Mouse (Mus musculus): Measurements from ENCODE around the gene Chka.
A peak's percentile ranks its signal among the peaks of the same experiment; 100 is the strongest.

DNA sequence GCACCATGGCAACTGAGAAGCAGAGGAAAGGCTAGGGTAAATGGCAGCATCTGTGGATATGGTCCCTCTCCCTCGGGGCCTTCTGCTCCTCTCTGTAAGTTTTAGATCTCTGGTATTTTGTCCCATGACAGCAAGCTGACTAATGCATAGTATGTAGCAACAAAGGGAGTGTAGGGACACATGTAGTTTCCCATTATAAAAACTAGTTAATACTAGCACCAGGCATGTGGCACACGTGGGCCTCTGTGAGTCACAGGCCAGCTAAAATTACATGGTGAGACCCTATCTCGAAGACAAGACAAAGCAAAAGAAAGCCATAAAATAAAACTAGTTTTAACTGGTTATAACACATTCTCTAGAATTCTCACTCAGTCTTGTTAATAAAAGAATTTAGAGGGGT lies 12.6 kb upstream of the Chka start:
- TF ChIP-seq MYOD1 (IDR thresholded peaks at IDR 0.05; ENCODE audit: control insufficient read depth in 1 of 3, insufficient read length in 2 of 3, low read depth in 2 of 3), result no peak
- TF ChIP-seq POLR2A (IDR thresholded peaks at IDR 0.05; ENCODE audit: insufficient read length, low read depth), result no peak
- no peak for TF ChIP-seq TCF12 (IDR thresholded peaks at IDR 0.05; ENCODE audit: insufficient read depth, poor library complexity, severe bottlenecking)
- TF ChIP-seq MAX (IDR thresholded peaks at IDR 0.05; ENCODE audit: low read depth), result peak; percentile 13
- TF ChIP-seq MYOG (IDR thresholded peaks at IDR 0.05; ENCODE audit: control insufficient read depth in 1 of 3, insufficient read depth in 1 of 3, insufficient read length in 2 of 3, low read depth in 2 of 3), result no peak
- TF ChIP-seq POLR2AphosphoS2 (IDR thresholded peaks at IDR 0.05; ENCODE audit: insufficient read length, low read depth), result no peak
- TF ChIP-seq REST (IDR thresholded peaks at IDR 0.05; ENCODE audit: insufficient read depth, insufficient read length), result no peak
- TF ChIP-seq CEBPB (IDR thresholded peaks at IDR 0.05; ENCODE audit: insufficient read depth, poor library complexity, severe bottlenecking), result peak; percentile 63; the same call in 1 of the 2 replicates
- TF ChIP-seq SRF (IDR thresholded peaks at IDR 0.05; ENCODE audit: control insufficient read depth, insufficient read length, low read depth), result no peak
- TF ChIP-seq USF1 (IDR thresholded peaks at IDR 0.05; ENCODE audit: low read depth), result peak; percentile 76
- TF ChIP-seq E2F4 (IDR thresholded peaks at IDR 0.05; ENCODE audit: insufficient read depth), result no peak
- TF ChIP-seq TCF3 (IDR thresholded peaks at IDR 0.05; ENCODE audit: insufficient read length, low read depth), result no peak
